Mouse (Mus musculus): ENCODE data around the gene Rps6ka1. TPM values are rescaled to one million over a fixed set of nuclear protein-coding genes. Genes with fewer than 3 reads are reported as not detected.

Rps6ka1 gene
- polyA plus RNA-seq, 1 experiment from 2014 or later = 21.8 TPM

DNA sequence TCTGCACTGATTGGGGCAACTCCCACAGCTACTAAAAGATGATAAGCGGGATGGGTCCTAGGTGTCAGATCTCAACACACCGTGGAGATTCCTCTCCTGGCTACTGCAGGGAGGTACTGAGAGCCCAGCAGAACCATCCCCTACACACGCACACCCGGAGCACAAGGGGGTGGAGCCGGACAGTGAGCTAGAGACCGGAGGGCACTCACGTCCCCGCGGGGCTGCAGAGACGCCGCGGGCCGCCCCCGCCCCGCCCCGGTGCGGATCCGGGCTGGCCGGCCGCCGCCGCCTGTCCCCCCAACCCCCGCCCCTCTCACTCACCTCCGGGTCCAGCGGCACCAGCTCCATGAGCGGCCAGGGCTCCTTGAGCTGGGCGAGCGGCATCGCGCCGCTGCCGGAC, 348 bp downstream of the Rps6ka1 start:
- H3K9me3 ChIP-seq = no peaks in the 10 kb centered on the region
- H3K4me1 ChIP-seq (replicated peaks) = peaks cover 21% of the 10 kb centered on the region
- under 1% methylated on average over 24 of the region's 32 CpGs for WGBS
- peak overlapping the region; percentile 76 for H3K27ac ChIP-seq (replicated peaks)
- H3K4me3 ChIP-seq = peak overlapping the region; percentile 69
- H3K9ac ChIP-seq = peak overlapping the region; percentile 90
- peak overlapping the region; percentile 79 for H3K4me2 ChIP-seq
- ATAC-seq (ENCODE audit: low read depth) = peak; percentile 51
- H3K27me3 ChIP-seq = no peaks in the 10 kb centered on the region
- no peaks in the 10 kb centered on the region for H3K36me3 ChIP-seq

DNA sequence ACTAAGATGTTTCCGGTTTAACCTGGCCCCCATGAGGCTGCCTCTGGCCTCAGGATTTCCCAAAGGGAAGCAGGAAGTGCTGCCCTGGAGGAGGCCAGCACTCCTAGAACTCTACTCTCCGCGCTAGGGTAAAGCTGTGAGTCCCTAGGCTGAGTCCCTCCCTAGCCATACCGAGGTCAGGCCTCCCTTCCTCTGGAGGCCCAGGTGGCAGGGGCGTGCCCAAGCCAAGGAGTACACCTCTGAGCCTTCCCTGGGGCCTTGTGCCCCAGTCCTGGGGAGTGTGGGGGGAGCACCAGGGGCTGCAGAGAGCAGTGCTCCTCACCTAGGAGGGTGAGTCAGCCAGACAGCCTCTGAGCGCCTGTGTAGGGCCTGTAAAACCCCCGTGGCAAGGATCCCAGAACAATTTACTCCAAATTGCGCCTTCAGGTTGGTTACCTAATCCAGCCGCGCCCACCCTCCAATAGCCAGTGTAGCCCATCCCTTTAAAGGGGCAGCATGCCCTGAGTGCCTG, 1.6 kb downstream of the Rps6ka1 start:
- Histone ChIP-seq H3K9me3 (no peaks in the 10 kb centered on the region), H3K4me1 (replicated peaks) (peaks cover 21% of the 10 kb centered on the region), H3K27me3 (no peaks in the 10 kb centered on the region), H3K9ac (peak overlapping the region; percentile 90; the same call in 1 of the 2 replicates), H3K27ac (replicated peaks) (no peak overlapping the region), H3K4me3 (peak overlapping the region; percentile 69), H3K36me3 (no peaks in the 10 kb centered on the region), H3K4me2 (peak overlapping the region; percentile 79)
- 19% methylated on average over 10 of the region's 10 CpGs for WGBS
- ATAC-seq (ENCODE audit: low read depth) = no peak

DNA sequence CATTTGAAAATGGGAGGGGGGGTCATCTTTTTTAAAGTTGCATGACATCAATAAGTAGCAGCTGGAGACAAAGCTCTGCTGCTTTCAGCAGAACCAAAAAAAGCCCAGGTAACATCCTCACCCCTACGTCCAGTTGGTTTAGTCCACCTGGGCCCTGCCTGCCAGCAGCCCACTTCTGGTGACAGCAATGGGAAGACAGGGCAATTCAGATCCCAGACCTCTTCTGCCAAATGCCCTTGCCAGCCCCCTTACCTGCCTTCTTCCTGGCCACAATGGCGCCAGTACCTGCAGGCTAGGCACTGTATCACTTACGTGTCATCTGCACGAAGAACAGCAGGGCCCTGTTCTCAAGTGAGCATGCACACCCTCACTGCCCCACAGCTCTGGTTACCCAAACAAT, 2.3 kb downstream of the Rps6ka1 start:
- Histone ChIP-seq H3K4me1 (replicated peaks) (peaks cover 21% of the 10 kb centered on the region), H3K9me3 (no peaks in the 10 kb centered on the region), H3K27me3 (no peaks in the 10 kb centered on the region), H3K4me3 (no peak overlapping the region), H3K27ac (replicated peaks) (no peak overlapping the region), H3K9ac (0 out of 2 replicates have a peak overlapping the region, but pooled peaks have one; percentile 90), H3K36me3 (no peaks in the 10 kb centered on the region), H3K4me2 (peak overlapping the region; percentile 79; the same call in 1 of the 2 replicates)
- ATAC-seq (ENCODE audit: low read depth) = no peak
- WGBS = 82% methylated on average over 4 of the region's 4 CpGs

DNA sequence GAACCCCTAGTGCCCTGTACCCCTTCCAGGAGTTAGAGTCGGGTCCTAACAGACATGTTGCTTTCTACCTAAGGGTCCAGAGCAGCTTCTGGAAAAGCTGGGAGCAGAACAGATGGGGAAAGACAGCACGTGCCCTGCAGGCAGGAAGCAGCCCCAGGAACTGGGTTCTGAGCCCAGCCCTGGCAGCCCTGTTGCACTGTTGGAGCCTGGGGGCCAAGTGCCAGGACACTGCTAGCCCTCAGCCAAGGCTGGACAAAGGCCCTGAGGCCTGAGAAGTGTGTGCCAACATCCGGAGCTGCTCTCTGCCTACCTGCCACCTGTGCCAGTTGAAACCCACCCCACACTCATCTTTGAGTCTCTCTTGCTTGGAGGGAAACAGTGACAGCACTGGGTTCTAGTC, 2.7 kb downstream of the Rps6ka1 start:
- Histone ChIP-seq H3K4me3 (no peak overlapping the region), H3K27ac (replicated peaks) (no peak overlapping the region), H3K4me1 (replicated peaks) (peaks cover 21% of the 10 kb centered on the region), H3K9me3 (no peaks in the 10 kb centered on the region), H3K36me3 (no peaks in the 10 kb centered on the region), H3K4me2 (no peak overlapping the region), H3K9ac (no peak overlapping the region), H3K27me3 (no peaks in the 10 kb centered on the region)
- ATAC-seq (ENCODE audit: low read depth) = no peak
- 83% methylated on average over 3 of the region's 3 CpGs for WGBS

DNA sequence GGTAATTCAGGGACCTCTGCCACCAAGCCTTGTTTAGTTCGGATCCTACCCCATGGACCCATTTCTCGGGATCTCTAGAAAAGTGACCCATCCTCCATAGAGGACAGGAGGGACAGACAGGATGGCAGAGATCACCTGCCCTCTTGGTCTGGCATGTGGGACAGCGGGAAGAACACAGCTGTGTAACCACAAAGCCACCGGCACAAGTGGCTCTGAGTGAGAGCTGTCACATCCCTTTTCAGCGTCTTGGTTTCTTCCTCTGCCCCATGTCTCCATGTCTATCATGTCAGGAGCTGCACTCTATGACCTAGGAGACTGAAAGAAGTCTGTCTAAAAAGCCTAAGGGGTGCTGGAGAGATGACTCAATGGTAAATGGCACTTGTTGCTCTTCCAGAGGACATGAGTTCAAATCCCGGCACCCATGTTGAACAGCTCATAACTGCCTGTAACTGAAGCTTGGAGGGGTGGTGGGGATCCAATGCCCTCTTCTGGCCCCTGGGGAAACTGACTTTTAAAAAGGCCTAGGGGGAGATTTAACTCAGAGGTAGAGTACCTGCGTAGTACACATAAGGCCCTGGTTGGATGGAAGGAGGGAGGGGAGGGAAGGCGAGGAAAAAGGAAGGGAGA, 3.4 kb downstream of the Rps6ka1 start:
- WGBS = 90% methylated on average over 8 of the region's 8 CpGs
- H3K4me2 ChIP-seq = no peak overlapping the region
- H3K9ac ChIP-seq = no peak overlapping the region
- ATAC-seq (ENCODE audit: low read depth) = no peak
- H3K27ac ChIP-seq (replicated peaks) = no peak overlapping the region
- H3K4me3 ChIP-seq = no peak overlapping the region
- H3K36me3 ChIP-seq = no peaks in the 10 kb centered on the region
- no peaks in the 10 kb centered on the region for H3K27me3 ChIP-seq
- peaks cover 21% of the 10 kb centered on the region for H3K4me1 ChIP-seq (replicated peaks)
- no peaks in the 10 kb centered on the region for H3K9me3 ChIP-seq

DNA sequence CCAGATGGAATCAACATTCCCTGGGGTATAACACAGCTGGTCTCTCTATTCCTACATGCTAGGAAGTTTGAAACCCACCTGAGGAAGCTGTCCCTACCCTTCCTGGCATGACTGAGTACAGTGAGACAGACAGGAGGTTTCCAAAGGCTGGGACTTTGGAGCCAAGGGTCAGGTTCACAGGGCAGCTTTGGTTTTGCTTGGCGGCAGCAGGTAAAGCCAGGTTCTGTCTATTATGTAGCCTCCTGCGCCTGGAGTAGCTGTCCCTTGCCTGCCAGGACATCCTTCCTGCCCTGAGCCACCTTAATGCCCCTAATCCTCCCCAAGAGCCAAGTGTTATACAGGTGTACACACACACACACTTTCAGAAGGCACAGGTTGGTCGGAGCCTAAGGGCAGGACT, 5.7 kb downstream of the Rps6ka1 start:
- WGBS = 90% methylated on average over 3 of the region's 3 CpGs
- no peaks in the 10 kb centered on the region for H3K9me3 ChIP-seq
- H3K4me1 ChIP-seq (replicated peaks) = peaks cover 11% of the 10 kb centered on the region
- ATAC-seq (ENCODE audit: low read depth) = no peak
- H3K9ac ChIP-seq = no peak overlapping the region
- no peaks in the 10 kb centered on the region for H3K27me3 ChIP-seq
- no peak overlapping the region for H3K27ac ChIP-seq (replicated peaks)
- no peak overlapping the region for H3K4me2 ChIP-seq
- H3K4me3 ChIP-seq = no peak overlapping the region
- no peaks in the 10 kb centered on the region for H3K36me3 ChIP-seq

DNA sequence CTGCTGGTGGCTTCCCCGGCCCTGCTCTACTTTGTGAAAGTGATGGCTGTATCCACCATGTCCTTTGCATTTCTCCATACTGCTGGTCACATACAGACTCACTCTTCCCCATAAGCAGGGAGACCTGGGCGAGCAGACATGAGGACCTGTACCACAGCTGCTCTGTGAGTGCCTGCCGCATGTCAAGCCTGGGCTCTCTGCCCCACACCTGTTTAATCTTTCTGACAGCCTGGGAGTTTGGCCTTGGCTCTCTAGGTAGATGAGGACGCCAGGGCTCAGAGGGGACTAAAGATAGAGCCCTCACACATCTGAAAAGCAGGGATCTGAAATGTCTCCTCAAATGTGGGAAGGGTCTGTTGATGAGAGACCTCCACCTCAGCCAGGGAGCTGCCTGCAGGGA, 6.2 kb downstream of the Rps6ka1 start:
- Histone ChIP-seq H3K27ac (replicated peaks) (no peak overlapping the region), H3K36me3 (no peaks in the 10 kb centered on the region), H3K4me3 (no peak overlapping the region), H3K27me3 (no peaks in the 10 kb centered on the region), H3K9ac (no peak overlapping the region), H3K4me2 (no peak overlapping the region), H3K9me3 (no peaks in the 10 kb centered on the region), H3K4me1 (replicated peaks) (peaks cover 6% of the 10 kb centered on the region)
- no peak for ATAC-seq (ENCODE audit: low read depth)
- 91% methylated on average over 4 of the region's 4 CpGs for WGBS

DNA sequence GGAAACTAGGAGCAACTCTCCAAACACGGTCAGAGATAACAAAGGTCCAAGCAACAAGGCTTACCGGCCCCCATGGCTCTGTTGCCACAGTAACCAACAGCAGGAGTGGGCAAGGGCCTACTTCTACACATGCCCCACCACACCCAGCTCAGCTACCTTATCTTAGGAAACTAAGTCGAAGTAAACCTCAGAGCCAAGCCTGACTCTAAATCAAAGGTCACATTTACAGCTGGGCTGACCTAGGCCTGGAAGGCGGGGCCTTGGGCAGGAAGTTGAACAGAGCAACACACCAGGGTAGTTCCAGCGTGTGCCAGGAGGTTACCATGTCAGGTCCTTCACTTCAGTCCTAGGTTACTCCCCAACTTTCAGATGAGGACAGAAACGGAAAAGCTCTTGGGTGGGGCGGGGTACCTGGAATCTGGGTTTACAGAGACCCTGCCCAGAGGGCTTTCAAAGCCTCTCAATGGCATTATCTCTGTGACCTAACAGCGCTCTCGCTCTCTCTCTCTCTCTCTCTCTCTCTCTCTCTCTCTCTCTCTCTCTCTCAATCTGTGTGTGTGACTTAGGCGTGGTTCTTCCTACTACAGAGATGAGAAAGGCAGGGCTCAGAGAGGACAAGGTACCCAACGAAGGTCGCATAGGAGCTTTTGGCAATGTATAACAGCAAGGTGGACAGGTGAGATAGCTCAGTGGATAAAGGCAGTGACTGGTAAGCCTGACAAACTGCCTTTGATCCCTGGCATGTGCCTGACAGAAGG, 8.3 kb downstream of the Rps6ka1 start:
- Histone ChIP-seq H3K4me2 (no peak overlapping the region), H3K27me3 (no peaks in the 10 kb centered on the region), H3K27ac (replicated peaks) (no peak overlapping the region), H3K9ac (no peak overlapping the region), H3K4me3 (no peak overlapping the region), H3K4me1 (replicated peaks) (no peaks in the 10 kb centered on the region), H3K9me3 (no peaks in the 10 kb centered on the region), H3K36me3 (no peaks in the 10 kb centered on the region)
- 61% methylated on average over 12 of the region's 12 CpGs for WGBS
- ATAC-seq (ENCODE audit: low read depth) = no peak

DNA sequence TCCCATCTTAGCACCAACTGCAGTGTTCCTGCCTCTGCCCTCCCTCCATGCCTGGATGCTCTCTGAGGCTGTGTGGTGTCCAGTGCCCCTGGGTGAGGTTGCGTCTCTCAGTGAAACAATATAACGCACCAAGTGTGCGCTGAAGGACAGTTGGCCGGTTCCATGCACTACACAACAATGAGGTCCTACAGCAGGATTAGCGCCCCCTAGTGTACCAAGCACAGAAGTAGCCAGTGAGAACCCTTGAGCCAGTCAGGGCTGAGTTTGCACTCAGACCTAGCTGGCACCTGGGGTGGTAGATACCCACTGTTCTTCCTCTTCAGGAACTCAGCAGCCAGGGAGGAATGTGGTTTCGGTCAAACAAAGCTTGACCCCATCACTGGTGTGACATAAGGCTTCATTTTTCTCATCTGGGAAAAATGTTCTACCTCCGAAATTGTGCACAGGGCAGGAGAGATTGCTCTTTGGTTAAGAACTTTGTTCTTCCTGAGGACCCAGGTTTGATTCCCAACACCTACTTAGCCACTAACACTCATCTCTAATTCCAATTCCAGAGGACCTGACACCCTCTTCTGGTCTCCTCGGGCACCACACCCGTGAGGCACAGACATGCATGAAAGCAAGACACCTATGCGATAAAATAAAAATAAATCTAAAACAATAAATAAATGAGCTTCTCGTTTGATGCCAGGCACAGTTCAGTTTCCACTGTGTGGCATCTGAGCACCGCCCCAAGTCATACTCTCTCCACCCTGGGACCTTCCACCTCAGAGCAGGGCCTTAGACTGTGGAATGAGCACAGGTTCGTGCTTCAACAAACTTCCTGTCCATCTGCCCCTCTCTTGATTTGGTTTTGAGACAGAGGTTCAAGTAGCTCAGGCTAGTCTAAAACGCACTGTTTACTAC, 9.5 kb downstream of the Rps6ka1 start:
- no peak overlapping the region for H3K4me2 ChIP-seq
- H3K4me3 ChIP-seq = no peak overlapping the region
- H3K27me3 ChIP-seq = no peaks in the 10 kb centered on the region
- no peaks in the 10 kb centered on the region for H3K36me3 ChIP-seq
- no peaks in the 10 kb centered on the region for H3K4me1 ChIP-seq (replicated peaks)
- WGBS = 88% methylated on average over 14 of the region's 14 CpGs
- ATAC-seq (ENCODE audit: low read depth) = no peak
- no peak overlapping the region for H3K27ac ChIP-seq (replicated peaks)
- H3K9me3 ChIP-seq = no peaks in the 10 kb centered on the region
- H3K9ac ChIP-seq = no peak overlapping the region

DNA sequence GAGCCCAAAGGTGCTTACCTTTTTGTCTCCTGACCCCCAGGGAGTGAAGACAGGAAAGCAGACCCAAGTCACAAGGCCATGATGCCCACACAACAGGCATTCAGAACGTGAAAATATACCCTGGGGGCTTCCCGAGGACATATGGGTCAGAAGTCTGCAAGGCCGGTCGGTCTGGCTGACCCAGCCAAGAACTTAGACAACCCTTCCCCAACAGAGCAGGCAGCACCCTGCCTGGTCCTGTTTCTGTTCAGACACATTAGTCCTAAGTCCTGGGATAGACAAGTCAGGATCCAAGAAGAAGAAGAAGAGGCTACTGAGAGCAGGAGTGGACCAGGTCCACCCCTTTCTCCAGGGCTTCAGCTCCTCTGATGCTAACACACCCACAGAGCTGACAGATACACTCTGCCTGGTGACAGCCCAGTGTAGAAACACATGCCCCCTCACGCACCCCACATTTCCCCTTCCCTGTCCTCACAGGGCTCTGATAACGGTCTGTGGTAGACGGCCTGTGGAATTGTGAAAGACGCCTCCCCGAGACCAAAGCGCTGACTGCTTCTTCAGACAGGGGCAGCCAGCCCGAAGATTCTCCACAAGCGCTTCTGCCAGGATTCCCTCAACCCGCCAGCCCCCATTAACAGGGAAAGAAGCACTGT, 12.6 kb downstream of the Rps6ka1 start:
- H3K4me3 ChIP-seq = no peak overlapping the region
- ATAC-seq (ENCODE audit: low read depth) = no peak
- H3K4me1 ChIP-seq (replicated peaks) = no peaks in the 10 kb centered on the region
- H3K27me3 ChIP-seq = no peaks in the 10 kb centered on the region
- H3K4me2 ChIP-seq = no peak overlapping the region
- no peak overlapping the region for H3K27ac ChIP-seq (replicated peaks)
- no peak overlapping the region for H3K9ac ChIP-seq
- H3K9me3 ChIP-seq = no peaks in the 10 kb centered on the region
- WGBS = 81% methylated on average over 13 of the region's 13 CpGs
- H3K36me3 ChIP-seq = no peaks in the 10 kb centered on the region

DNA sequence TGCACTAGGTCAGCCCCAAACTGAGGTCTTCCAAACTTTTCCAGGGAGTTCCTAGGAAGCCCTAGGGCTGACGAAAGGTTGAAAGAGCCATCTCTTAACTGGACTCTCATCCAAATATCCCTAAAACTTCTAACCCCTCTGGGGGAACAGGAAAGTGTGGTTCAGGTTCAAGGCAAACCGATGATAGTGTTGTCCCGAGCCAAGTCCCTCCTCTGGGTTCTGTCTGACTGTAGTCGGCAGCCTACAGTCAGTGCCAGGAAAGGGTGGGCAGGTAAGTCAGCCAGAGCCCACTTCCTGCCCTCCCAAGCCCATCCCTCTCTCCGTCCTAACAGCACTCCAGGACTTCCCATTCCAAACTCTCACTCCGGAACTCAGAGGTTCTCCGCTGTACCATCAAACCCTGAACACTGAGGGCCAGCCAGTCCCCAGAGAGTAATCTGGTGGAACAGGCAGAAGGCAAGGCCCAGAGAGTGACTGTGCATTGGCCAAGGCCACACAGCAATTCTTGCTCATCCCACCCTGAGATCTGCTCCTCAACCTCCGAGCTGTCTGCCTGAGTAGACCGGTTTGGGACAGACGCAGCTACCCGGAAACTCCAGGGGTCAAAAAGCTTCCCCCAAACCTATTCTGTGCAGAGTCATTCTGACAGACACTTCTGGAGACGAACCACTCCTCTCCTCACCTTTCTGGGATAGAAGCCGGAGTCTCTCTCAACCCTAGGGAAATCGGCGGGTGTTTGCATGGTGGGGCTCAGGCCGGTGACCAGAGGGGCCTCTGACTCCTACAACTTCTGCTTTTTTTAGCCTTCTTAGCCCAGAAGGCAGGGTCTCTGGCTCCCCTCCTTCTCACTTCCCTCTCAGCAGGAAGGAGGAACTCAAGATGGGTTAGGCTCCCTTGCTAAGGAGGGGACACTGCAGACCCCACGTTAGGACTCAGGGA, 13.4 kb downstream of the Rps6ka1 start:
- no peak overlapping the region for H3K27ac ChIP-seq (replicated peaks)
- no peaks in the 10 kb centered on the region for H3K9me3 ChIP-seq
- no peaks in the 10 kb centered on the region for H3K27me3 ChIP-seq
- H3K9ac ChIP-seq = no peak overlapping the region
- H3K36me3 ChIP-seq = peaks cover 2% of the 10 kb centered on the region; the same call in 1 of the 2 replicates
- H3K4me2 ChIP-seq = no peak overlapping the region
- no peak for ATAC-seq (ENCODE audit: low read depth)
- WGBS = 86% methylated on average over 17 of the region's 17 CpGs
- no peaks in the 10 kb centered on the region for H3K4me1 ChIP-seq (replicated peaks)
- H3K4me3 ChIP-seq = no peak overlapping the region
